Mouse (Mus musculus) MEL (cell line): ENCODE results near the gene Pex5. TPM values are rescaled to one million over a fixed set of nuclear protein-coding genes. Genes with fewer than 3 reads are reported as not detected.

Source experiments
- DNase-seq: peaks from one replicate; pipeline ENCODE4 v3.0.0; 2011; ENCODE audit warnings: low read depth, low spot score
- H3K27ac ChIP-seq: 2 replicates; pipeline ENCODE4 v1.5.1; 2012; ENCODE audit warnings: low read depth, mild to moderate bottlenecking, control low read depth, low read length, moderate library complexity; ENCODE audit not compliant: control insufficient read depth
- H3K27me3 ChIP-seq, 2 experiments: fragments of 150-350 bp in 1 of 2; sonication (generic) in 1 of 2; 2 replicates each; pipeline ENCODE4 v1.6.1; 2012; ENCODE audit warnings: low read length in 2 of 2, mild to moderate bottlenecking in 2 of 2, improper control_type of control experiment in 1 of 2, moderate library complexity in 1 of 2; ENCODE audit not compliant: insufficient read depth in 2 of 2, control insufficient read depth in 1 of 2
- H3K36me3 ChIP-seq, 2 experiments: 2 replicates each; pipeline ENCODE4 v1.6.1; 2012 to 2014; ENCODE audit warnings: low read length in 2 of 2, improper control_type of control experiment in 1 of 2, inconsistent platforms in 1 of 2, mild to moderate bottlenecking in 1 of 2; ENCODE audit not compliant: insufficient read depth in 2 of 2, control insufficient read depth in 1 of 2
- H3K4me1 ChIP-seq, 2 experiments: fragments of 150-350 bp in 1 of 2; sonication (generic) in 1 of 2; 2 replicates each; pipeline ENCODE4 v1.6.1; 2012; ENCODE audit warnings: low read length in 2 of 2, improper control_type of control experiment in 1 of 2, mild to moderate bottlenecking in 1 of 2; ENCODE audit not compliant: insufficient read depth in 2 of 2, control insufficient read depth in 1 of 2
- H3K4me3 ChIP-seq, 2 experiments: fragments of 150-350 bp in 1 of 2; sonication (generic) in 1 of 2; 2 replicates each; pipeline ENCODE4 v1.5.1; 2012; ENCODE audit warnings: low read depth in 2 of 2, low read length in 2 of 2, mild to moderate bottlenecking in 2 of 2, moderate library complexity in 2 of 2, control low read depth in 1 of 2, improper control_type of control experiment in 1 of 2; ENCODE audit not compliant: control insufficient read depth in 1 of 2, insufficient read depth in 1 of 2
- H3K79me2 ChIP-seq: 2 replicates; pipeline ENCODE4 v1.6.1; 2012; ENCODE audit warnings: mild to moderate bottlenecking, low read length, moderate library complexity; ENCODE audit not compliant: control insufficient read depth, poor library complexity, insufficient read depth
- H3K9ac ChIP-seq: 2 replicates; pipeline ENCODE4 v1.6.1; 2012; ENCODE audit warnings: low read depth, mild to moderate bottlenecking, control low read depth, low read length, moderate library complexity; ENCODE audit not compliant: control insufficient read depth, poor library complexity, severe bottlenecking
- H3K9me3 ChIP-seq: fragments of 150-350 bp; sonication (generic); replicated peaks from 2 replicates; pipeline ENCODE4 v1.6.1; 2012; ENCODE audit warnings: mild to moderate bottlenecking, low read length, improper control_type of control experiment, moderate library complexity; ENCODE audit not compliant: insufficient read depth
- BHLHE40 ChIP-seq: IDR thresholded peaks from 2 replicates; pipeline ENCODE4 v1.6.1; 2012; ENCODE audit warnings: low read depth, mild to moderate bottlenecking, inconsistent platforms, low read length, improper control_type of control experiment, borderline replicate concordance
- E2F4 ChIP-seq: IDR thresholded peaks from 2 replicates; pipeline ENCODE4 v1.6.1; 2011; ENCODE audit warnings: low read depth, low read length, improper control_type of control experiment, borderline replicate concordance
- ELF1 ChIP-seq: IDR thresholded peaks from 2 replicates; pipeline ENCODE4 v1.6.1; 2014; ENCODE audit warnings: low read depth, mild to moderate bottlenecking, inconsistent platforms, low read length, improper control_type of control experiment, moderate library complexity
- EP300 ChIP-seq, 2 experiments: IDR thresholded peaks; 2 replicates each; pipeline ENCODE4 v1.6.1; 2011; ENCODE audit warnings: improper control_type of control experiment in 2 of 2, low read length in 2 of 2, low read depth in 1 of 2, mild to moderate bottlenecking in 1 of 2
- ETS1 ChIP-seq: IDR thresholded peaks from 2 replicates; pipeline ENCODE4 v1.6.1; 2012; ENCODE audit warnings: low read depth, mild to moderate bottlenecking, inconsistent platforms, low read length, improper control_type of control experiment, moderate library complexity
- GABPA ChIP-seq: IDR thresholded peaks from 2 replicates; pipeline ENCODE4 v1.6.1; 2012; ENCODE audit warnings: low read depth, mild to moderate bottlenecking, inconsistent platforms, low read length, improper control_type of control experiment, moderate library complexity
- HCFC1 ChIP-seq: IDR thresholded peaks from 2 replicates; pipeline ENCODE4 v1.6.1; 2012; ENCODE audit warnings: low read depth, mild to moderate bottlenecking, inconsistent platforms, low read length, improper control_type of control experiment, moderate library complexity
- JUND ChIP-seq: IDR thresholded peaks from 2 replicates; pipeline ENCODE4 v1.6.1; 2011; ENCODE audit warnings: low read depth, mild to moderate bottlenecking, improper control_type of control experiment, low read length
- MAX ChIP-seq: IDR thresholded peaks from 2 replicates; pipeline ENCODE4 v1.6.1; 2011; ENCODE audit warnings: low read length, improper control_type of control experiment
- MXI1 ChIP-seq: IDR thresholded peaks from 2 replicates; pipeline ENCODE4 v1.6.1; 2011; ENCODE audit warnings: mild to moderate bottlenecking, low read depth, low read length, improper control_type of control experiment
- MYB ChIP-seq: IDR thresholded peaks from 2 replicates; pipeline ENCODE4 v1.6.1; 2011; ENCODE audit warnings: mild to moderate bottlenecking, low read depth, low read length, improper control_type of control experiment
- MYC ChIP-seq: IDR thresholded peaks from 2 replicates; pipeline ENCODE4 v1.6.1; 2011; ENCODE audit warnings: low read depth, mild to moderate bottlenecking, low read length, improper control_type of control experiment, moderate library complexity
- NRF1 ChIP-seq: IDR thresholded peaks from 2 replicates; pipeline ENCODE4 v1.6.1; 2014; ENCODE audit warnings: low read depth, mild to moderate bottlenecking, inconsistent platforms, low read length, improper control_type of control experiment, moderate library complexity; ENCODE audit not compliant: poor library complexity, insufficient read depth, severe bottlenecking
- POLR2A ChIP-seq, 2 experiments: IDR thresholded peaks; 2 replicates each; pipeline ENCODE4 v1.6.1; 2011 to 2012; ENCODE audit warnings: low read length in 2 of 2, mild to moderate bottlenecking in 2 of 2, control low read depth in 1 of 2, improper control_type of control experiment in 1 of 2, low read depth in 1 of 2, moderate library complexity in 1 of 2; ENCODE audit not compliant: control insufficient read depth in 1 of 2, insufficient read depth in 1 of 2, poor library complexity in 1 of 2
- POLR2AphosphoS2 ChIP-seq: IDR thresholded peaks from 2 replicates; pipeline ENCODE4 v1.6.1; 2011; ENCODE audit warnings: low read length, improper control_type of control experiment
- POLR2AphosphoS5 ChIP-seq: IDR thresholded peaks from 2 replicates; pipeline ENCODE4 v1.6.1; 2012; ENCODE audit warnings: low read depth, borderline replicate concordance, mild to moderate bottlenecking, inconsistent platforms, low read length, moderate library complexity, mixed read lengths
- RAD21 ChIP-seq: IDR thresholded peaks from 2 replicates; pipeline ENCODE4 v1.6.1; 2011; ENCODE audit warnings: mild to moderate bottlenecking, low read depth, low read length, improper control_type of control experiment
- SIN3A ChIP-seq: IDR thresholded peaks from 2 replicates; pipeline ENCODE4 v1.6.1; 2012; ENCODE audit warnings: low read length, improper control_type of control experiment, inconsistent platforms
- SMC3 ChIP-seq: IDR thresholded peaks from 2 replicates; pipeline ENCODE4 v1.6.1; 2011; ENCODE audit warnings: low read depth, low read length, improper control_type of control experiment
- UBTF ChIP-seq: IDR thresholded peaks from 2 replicates; pipeline ENCODE4 v1.6.1; 2012; ENCODE audit warnings: low read depth, mild to moderate bottlenecking, inconsistent platforms, low read length, improper control_type of control experiment, moderate library complexity, borderline replicate concordance; ENCODE audit not compliant: insufficient read depth
- USF1 ChIP-seq: IDR thresholded peaks from 2 replicates; pipeline ENCODE4 v1.6.1; 2014; ENCODE audit warnings: low read depth, mild to moderate bottlenecking, inconsistent platforms, low read length, improper control_type of control experiment, moderate library complexity
- USF2 ChIP-seq, 2 experiments: IDR thresholded peaks; 2 replicates each; pipeline ENCODE4 v1.6.1; 2011 to 2012; ENCODE audit warnings: improper control_type of control experiment in 2 of 2, low read length in 2 of 2, borderline replicate concordance in 1 of 2, inconsistent platforms in 1 of 2, low read depth in 1 of 2, mild to moderate bottlenecking in 1 of 2; ENCODE audit not compliant: insufficient read depth in 1 of 2
- ZC3H11A ChIP-seq: IDR thresholded peaks from 2 replicates; pipeline ENCODE4 v1.6.1; 2012; ENCODE audit warnings: low read depth, mild to moderate bottlenecking, inconsistent platforms, low read length, improper control_type of control experiment
- ZMIZ1 ChIP-seq: IDR thresholded peaks from 2 replicates; pipeline ENCODE4 v1.6.1; 2012; ENCODE audit warnings: low read depth, mild to moderate bottlenecking, inconsistent platforms, low read length, improper control_type of control experiment, moderate library complexity
- ZNF384 ChIP-seq: IDR thresholded peaks from 2 replicates; pipeline ENCODE4 v1.6.1; 2012; ENCODE audit warnings: low read depth, mild to moderate bottlenecking, inconsistent platforms, low read length, improper control_type of control experiment
- polyA plus RNA-seq, 2 experiments: library from polyadenylated mRNA; stranded (reverse) in 1 of 2; unstranded in 1 of 2; fragments of >175 nt in 1 of 2; fragments of >200 nt in 1 of 2; gene quantifications; 2 replicates each; pipeline versions ENCODE4 v1.2.1 to v1.2.4; 2012; ENCODE audit warnings: low replicate concordance in 2 of 2, low read depth in 1 of 2; ENCODE audit not compliant: insufficient read length in 2 of 2, insufficient read depth in 1 of 2, missing spikeins in 1 of 2
- total RNA-seq: library from RNA; depleted of rRNA; stranded (reverse); fragments of 300-350 nt; gene quantifications from 2 replicates; pipeline ENCODE4 v1.2.3, GENCODE M21; 2012

The Pex5 gene
- total and polyA plus RNA-seq, 3 experiments, result 63.0 to 63.1 TPM; not detected in 1

DNA sequence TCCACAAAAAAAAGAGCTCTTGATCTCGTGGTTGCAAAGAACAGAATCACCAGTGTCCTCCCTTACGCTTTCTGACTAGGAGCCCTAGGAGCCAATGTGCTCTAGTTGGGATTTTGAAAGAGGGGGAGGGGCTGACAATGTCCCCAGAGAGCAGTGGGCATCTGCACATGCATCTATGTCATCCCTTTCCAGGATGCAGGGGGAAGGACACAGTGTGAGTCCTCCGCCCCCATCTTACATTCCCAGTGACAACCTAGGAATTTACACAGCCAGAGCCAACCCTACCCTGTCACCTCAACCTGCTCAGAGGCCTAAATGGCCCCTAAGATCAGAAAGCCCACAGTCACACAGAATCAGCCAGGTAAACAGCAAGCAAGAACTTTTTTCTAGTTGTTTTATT lies 15.5 kb upstream of the Pex5 start:
- Histone ChIP-seq H3K4me1 (peaks cover 0 to 6% of the 10 kb centered on the region in 2 experiments; a peak in 1 of 4 replicates), H3K9ac (no peak overlapping the region), H3K27me3 (no peaks in the 10 kb centered on the region), H3K9me3 (no peaks in the 10 kb centered on the region), H3K36me3 (0 out of 4 replicates have a peak, but pooled peaks cover 0 to 2% of the 10 kb centered on the region in 2 experiments), H3K79me2 (no peaks in the 10 kb centered on the region), H3K27ac (no peak overlapping the region), H3K4me3 (no peak overlapping the region)
- DNase-seq, result no peak
- TF ChIP-seq POLR2AphosphoS5 (no peak), HCFC1 (no peak), RAD21 (no peak), SIN3A (no peak), MXI1 (no peak), POLR2A (IDR thresholded peaks at IDR 0.05; ENCODE audit: control insufficient read depth in 1 of 2, insufficient read depth in 1 of 2, low read depth in 1 of 2, low read length in 2 of 2, poor library complexity in 1 of 2) (no peak), MYC (no peak), ZNF384 (no peak), ZMIZ1 (no peak), MAX (no peak), POLR2AphosphoS2 (no peak)

DNA sequence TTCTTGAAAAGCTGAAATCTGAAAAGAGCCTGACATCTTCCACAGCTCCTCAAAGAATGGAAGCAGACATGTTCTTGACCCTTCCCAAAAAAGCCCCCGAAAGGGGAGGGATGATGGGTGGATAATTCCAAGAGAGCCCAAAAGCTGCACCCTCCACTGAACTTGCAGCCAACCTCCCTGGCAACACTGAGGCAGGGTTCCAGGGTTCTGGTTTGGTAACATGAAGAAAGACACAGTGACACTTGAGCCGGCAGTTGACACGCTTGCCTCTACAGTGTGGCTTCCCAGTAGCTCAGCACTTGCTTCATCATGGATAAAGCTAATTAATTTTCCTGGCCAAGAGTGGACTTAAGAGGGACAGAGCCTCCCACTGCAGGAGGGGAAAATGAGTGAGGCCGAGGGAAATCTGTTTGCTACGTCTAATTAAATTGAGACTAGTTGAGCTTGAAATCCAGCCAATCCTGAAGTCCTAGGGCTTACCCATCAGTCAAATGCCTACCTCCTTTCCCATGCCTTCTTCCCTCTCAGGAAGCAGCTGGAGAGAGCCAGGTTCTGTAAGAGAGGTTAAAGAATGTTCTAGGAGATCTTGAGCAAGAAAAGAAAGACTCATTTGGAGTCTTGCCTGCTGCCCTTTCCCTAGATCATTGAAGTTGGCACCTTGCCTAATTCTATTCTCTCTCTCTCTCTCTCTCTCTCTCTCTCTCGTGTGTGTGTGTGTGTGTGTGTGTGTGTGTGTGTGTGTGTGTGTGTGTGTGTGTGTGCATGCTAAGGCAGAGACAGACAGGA lies 13.1 kb upstream of the Pex5 start:
- Histone ChIP-seq H3K4me3 (no peak overlapping the region), H3K27me3 (no peaks in the 10 kb centered on the region), H3K9ac (no peak overlapping the region), H3K27ac (no peak overlapping the region), H3K36me3 (peaks cover 0 to 6% of the 10 kb centered on the region in 2 experiments; a peak in 1 of 4 replicates), H3K79me2 (no peaks in the 10 kb centered on the region), H3K9me3 (no peaks in the 10 kb centered on the region), H3K4me1 (peaks cover 7 to 13% of the 10 kb centered on the region in 2 experiments; a peak in 3 of 4 replicates)
- peak; percentile 31 for DNase-seq
- no peak for TF ChIP-seq BHLHE40
- no peak for TF ChIP-seq UBTF
- no peak for TF ChIP-seq NRF1
- TF ChIP-seq ELF1, result no peak
- no peak for TF ChIP-seq GABPA
- no peak for TF ChIP-seq SMC3
- no peak for TF ChIP-seq MXI1
- TF ChIP-seq MYC, result no peak
- TF ChIP-seq RAD21, result no peak
- no peak for TF ChIP-seq E2F4
- TF ChIP-seq POLR2AphosphoS5, result no peak
- TF ChIP-seq ETS1, result no peak
- TF ChIP-seq SIN3A, result no peak
- no peak for TF ChIP-seq MYB
- TF ChIP-seq USF1, result no peak
- no peak for TF ChIP-seq ZC3H11A
- TF ChIP-seq JUND, result no peak
- no peak for TF ChIP-seq ZMIZ1
- no peak for TF ChIP-seq EP300 (IDR thresholded peaks at IDR 0.05; ENCODE audit: low read depth in 1 of 2, low read length in 2 of 2)
- TF ChIP-seq USF2 (IDR thresholded peaks at IDR 0.05; ENCODE audit: borderline replicate concordance in 1 of 2, insufficient read depth in 1 of 2, low read depth in 1 of 2, low read length in 2 of 2), result no peak
- TF ChIP-seq, all 39 proteins: peak for 0
